Mouse (Mus musculus): ENCODE data around the gene Plvap.
"Not testable (repeated sequence)": the region's sequence is repeated elsewhere in the genome, so short reads cannot be mapped to it uniquely, and the experiment has no call there.

Plvap gene

GRCm38 (mm10) chr8:71526272-71526671 lies 14.7 kb upstream of the Plvap start:
- DNase-seq (ENCODE audit: low read depth), result no peak

DNA sequence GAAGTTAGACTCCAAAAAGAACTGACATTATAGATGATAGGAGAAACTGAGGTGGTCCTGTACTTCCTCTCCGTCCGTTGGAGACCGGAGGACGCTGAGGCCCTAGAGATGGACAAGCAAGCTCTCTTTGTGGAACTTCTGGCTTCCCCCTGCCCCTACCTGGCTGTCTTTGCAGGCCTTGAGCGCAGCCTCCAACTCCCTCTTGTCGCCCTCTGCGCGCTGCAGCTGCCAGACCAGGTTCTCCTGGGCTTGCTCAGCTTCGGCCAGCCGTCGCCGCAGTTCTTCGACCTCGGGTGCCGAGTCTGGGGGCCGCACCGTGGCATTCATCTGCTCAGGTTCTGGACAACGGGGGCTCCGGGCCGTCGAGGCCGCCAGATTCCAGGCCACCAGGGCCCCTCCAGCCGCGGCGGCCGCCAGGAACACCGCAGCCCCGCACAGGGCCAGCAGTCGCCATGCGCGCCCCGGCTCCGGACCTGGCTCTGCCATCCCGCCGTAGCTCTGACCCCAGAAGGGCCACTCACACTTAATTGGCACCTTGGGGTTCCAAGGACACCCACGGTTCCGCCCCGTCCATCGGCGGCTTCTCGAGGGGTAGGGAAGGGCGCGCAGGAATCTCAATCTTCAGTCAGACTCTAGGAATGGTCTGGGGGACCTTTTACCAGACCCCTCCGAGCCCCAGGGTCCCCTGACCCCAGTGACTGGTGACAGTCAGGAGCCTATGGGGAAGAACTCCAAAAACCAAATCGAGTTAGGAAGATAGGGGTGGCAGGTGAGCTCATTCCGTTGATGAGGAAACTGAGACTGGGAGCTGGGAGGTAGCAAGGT lies 13.9 kb upstream of the Plvap start, which contains the start of gene Ccdc194:
TSS of gene Ccdc194 (minus strand) at position 486 of the 825 bp plus-strand sequence.
- no peak for DNase-seq (ENCODE audit: low read depth)

DNA sequence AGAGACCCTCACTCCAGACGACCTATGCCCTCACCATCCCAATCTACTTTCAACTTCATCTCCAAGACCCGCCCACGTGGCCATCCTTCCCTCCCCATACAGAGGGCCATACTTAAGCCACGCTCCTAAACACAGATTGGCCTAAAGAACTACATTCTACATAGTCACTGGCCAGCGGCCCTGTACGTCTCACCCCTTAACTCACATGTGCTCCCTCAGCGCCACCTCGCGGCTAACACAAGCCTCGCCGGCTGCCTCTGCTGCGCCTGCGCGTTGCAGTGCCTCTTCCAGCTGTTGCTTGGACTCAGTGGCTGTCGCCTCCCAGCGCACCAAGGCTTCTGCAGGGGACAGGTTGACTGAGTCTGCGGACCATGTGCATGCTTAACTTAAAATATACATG lies 10.1 kb upstream of the Plvap start:
- peak; percentile 93 for DNase-seq (ENCODE audit: low read depth)

- not testable (repeated sequence) for DNase-seq (ENCODE audit: low read depth)
Measured at GRCm38 (mm10) chr8:71519037-71519825, 7.7 kb upstream of the Plvap start.

DNA sequence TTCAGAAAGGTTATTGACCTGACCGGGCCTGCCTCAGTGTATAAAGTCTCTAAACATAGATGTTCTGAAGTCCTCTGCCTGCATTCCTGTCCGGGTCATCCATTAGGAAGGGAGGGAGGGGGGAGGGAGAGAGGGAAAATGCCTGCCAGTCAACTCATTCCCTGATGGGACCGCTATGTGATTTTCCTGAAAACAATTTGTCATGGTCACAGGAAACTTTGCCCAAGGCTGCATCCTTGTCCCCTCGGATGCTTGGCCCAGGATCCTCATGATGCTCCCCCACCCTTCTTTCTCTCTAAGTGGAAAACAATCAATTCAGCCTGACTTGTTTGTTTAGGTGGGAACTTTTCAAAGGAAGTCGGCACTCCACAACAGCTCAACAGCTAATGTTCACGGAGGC lies 5.2 kb upstream of the Plvap start:
- no peak for DNase-seq (ENCODE audit: low read depth)

GRCm38 (mm10) chr8:71515043-71515442 lies 3.5 kb upstream of the Plvap start:
- DNase-seq (ENCODE audit: low read depth), result no peak

DNA sequence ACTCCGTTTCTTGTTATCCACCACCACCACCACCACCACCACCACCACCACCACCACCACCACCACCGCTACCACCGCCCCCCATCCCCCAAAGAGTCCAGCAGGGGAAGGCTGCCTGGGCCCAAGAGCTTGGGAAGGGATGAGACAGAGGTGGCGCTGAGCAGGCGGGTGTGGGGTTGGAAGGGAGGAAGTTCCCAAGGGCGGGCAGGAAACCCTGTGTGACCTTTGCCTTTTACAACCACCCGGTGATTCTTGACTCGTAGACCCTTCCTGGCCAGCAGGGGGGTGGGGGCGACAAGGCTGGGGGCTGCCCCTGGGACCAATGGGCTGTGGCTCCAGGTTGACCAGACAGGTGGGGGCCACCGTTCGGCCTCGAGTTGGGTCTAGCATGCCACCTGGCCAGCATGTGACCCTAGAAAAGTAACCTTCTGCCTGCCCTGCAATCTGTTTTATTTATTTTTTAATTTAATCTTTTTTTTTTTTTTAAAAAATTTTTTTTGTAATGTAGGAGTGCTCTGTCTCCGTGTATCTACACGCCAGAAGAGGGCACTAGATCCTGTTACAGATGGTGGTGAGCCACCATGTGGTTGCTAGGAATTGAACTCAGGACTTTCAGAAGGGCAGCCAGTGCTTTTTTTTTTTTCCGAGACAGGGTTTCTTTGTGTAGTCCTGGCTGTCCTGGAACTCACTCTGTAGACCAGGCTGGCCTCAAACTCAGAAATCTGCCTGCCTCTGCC lies 1.6 kb upstream of the Plvap start:
- DNase-seq (ENCODE audit: low read depth), result no peak

- peak; percentile 71 for DNase-seq (ENCODE audit: low read depth)
Measured at GRCm38 (mm10) chr8:71509316-71509715, 2.2 kb downstream of the Plvap start.

DNA sequence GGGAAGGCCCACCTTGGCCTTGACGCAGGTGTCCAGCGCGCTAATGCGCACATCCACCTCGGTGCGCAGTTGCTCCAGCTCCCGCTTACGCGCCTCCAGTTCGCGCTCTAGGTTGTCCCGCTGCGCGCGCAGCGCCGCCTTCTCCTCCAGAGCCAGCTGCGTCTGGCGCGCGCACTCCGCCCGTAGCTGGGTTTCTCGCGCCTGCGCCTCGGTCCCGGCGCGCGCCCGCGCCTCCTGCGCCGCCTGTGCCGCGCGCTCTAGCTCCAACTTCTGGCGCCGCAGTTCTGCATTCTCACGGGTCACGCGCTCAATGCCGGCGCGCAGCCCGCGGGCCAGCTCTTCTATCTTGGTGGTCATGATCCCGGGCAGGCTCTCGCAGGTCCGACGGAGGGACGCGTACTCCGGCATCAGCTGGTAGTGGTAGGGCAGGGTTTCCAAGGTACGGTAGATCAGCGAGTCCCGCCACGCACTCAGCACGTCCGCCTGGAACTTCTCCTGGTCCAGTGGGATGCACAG lies 3.9 kb downstream of the Plvap start:
- peak; percentile 66 for DNase-seq (ENCODE audit: low read depth)

- peak; percentile 50 for DNase-seq (ENCODE audit: low read depth)
Measured at GRCm38 (mm10) chr8:71505979-71506378, 5.6 kb downstream of the Plvap start.

- no peak for DNase-seq (ENCODE audit: low read depth)
Measured at GRCm38 (mm10) chr8:71505326-71505725, 6.2 kb downstream of the Plvap start.

- no peak for DNase-seq (ENCODE audit: low read depth)
Measured at GRCm38 (mm10) chr8:71504349-71504748, 7.2 kb downstream of the Plvap start.

DNA sequence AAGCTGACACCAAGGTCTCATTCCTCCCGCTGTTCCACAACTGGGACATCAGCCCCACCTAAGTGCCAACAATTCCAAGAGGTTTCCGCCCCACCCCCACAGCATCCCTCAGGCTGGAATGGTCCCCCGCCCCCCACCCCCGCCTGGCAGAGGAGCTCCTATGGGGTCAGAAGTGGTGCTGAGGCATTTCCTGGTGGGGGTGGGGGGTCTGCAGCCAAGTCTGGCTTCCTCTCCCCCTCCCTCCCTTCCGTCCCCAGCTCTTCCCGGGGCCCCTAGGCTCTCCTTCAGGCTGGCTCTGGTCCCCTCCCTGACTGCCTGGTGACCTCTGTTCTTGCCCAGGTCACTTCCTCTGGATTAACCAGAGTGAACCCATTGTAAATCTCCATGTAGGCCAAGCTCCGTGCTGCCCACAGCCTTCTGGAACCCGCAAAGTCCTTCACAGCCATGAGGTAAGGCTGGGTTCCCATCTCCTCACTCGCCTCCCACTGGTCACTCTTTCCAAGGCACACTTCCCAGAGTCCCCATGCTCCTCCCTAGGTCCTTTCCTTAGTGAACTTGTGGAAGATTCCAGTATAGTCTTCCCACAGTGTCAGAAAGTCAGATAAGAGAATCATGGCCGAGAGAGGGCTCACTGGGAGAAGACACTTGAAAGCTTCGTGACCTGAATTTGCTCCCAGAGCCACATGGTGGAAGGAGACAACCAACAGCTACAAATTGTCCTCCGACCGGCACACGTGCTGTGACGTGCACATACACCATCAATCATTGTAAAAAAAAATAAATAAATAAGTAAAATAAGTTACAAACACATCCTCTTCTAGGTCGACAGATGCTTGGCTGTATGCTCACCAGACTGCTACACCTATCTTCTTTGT lies 12.5 kb downstream of the Plvap start:
- no peak for DNase-seq (ENCODE audit: low read depth)

DNA sequence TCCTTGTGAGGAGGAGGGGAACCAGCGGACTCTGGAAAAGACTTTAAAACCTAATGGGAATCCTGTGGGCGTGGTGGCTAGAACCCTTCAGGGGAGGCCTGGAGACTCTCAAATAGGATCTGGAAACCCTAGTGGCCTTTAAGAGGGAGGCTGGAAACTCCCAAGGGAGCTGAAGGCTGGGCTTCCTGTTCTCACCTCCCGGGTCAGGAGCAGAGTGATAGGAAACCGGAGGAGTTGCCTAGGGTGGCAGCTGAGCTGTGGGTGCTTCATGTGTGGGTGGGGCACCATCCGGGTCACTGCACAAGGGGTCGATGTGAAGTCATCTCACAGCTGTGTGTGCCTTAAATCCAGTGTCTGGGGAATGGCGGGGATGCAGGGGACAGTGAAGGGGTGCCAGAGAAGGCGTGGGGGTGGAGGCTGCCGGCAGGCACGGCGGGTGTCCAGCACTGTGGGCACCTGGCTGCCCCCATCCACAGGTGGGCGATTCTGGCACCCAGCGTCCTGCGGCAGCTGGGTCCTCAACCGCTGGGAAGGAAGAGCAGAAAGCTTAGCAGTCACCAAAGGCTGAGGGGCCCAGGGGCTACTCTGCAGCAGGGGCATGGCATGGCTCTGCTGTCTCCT lies 13.6 kb downstream of the Plvap start:
- no peak for DNase-seq (ENCODE audit: low read depth)

GRCm38 (mm10) chr8:71497077-71497645 lies 14.4 kb downstream of the Plvap start:
- no peak for DNase-seq (ENCODE audit: low read depth)

DNA sequence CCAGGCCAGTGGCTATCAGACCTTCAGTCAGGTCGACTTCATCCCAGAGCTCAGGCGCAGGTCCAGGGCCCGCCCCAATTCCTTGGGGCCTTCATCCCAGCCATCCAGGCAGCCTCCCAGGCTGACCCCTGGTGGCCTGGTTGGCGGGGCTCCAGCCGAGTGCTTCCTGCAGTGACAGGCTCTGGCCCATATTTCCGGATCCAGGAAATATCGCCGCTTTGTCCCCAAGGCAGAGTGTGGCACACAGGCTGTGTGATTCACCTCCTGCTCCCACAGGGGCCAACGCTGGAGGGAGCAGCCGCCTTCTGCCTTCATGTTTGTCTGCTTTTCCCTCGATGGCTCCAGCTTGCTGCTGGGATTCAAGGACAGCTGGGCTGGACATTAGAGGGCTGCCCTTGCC lies 15.1 kb downstream of the Plvap start:
- no peak for DNase-seq (ENCODE audit: low read depth)

GRCm38 (mm10) chr8:71495811-71496210 lies 15.7 kb downstream of the Plvap start:
- no peak for DNase-seq (ENCODE audit: low read depth)

DNA sequence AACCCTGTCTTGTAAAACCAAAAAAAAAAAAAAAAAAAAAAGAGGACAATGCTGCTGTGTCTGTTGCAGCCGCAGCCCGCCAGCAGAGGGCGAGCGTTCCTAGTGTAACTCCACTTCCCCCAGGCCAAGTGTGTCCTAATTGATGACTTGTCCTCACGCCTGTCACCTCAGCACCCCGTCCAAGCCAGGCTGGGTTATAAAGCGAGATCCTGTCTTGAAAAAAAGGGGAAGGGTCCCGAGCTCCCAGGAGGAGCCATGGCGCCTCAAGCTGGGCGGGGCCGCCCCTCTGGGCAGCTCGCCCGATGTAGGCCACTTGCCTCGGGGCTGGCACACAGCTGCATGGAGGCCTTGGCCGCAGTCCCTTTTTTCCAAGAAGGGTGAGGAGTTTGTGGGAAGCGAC lies 16.5 kb downstream of the Plvap start:
- peak; percentile 67 for DNase-seq (ENCODE audit: low read depth)

DNA sequence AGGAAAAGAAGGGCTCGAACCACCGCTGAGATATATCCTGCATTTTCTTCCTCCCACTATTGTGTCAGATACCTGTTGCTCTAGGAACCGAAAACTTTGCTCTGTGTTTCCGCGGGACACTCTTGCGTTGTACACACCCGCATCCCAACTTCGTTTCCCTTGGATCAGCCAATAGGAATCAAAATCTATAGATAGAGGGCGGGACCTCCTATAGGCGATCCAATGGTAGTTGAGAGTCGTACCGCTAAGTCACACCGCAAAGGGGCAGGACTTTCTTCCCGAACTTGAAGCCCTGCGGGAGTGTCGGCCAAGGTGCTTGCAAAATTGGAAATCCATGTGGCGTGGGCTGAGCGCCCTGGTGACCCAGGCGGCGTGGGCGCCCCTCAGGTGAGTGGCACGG lies 23.1 kb downstream of the Plvap start:
- peak; percentile 93 for DNase-seq (ENCODE audit: low read depth)

GRCm38 (mm10) chr8:71487691-71488445 lies 23.7 kb downstream of the Plvap start, which contains the start of gene Gtpbp3:
Gene Gtpbp3, plus strand, starts transcription at chr8:71488103.
- no peak for DNase-seq (ENCODE audit: low read depth)

Data from fibroblast of lung, adult 2 months (primary cell).